Mouse (Mus musculus): ENCODE measurements around the gene Lrrc27.

DNA sequence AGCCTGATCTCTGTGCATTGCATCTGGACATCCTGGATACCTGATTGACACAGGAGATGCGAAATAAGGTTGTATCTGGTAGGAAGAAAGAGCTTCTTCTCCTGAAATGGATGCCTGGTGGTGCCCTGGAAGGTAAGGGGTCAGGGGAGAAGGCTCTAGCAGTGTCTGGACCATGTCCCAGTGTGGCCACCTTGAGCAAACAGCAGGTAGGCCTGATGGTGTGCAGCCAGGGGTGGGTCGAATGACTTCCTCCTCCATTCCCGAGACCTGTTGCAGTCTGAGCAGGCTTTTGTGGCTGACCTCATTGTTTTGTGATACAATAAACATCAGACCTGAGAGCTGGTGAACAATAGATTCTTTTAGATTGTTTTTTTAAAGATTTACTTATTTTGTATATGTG lies 69.2 kb downstream of the Lrrc27 start:
- TF ChIP-seq CTCF (IDR thresholded peaks at IDR 0.05; ENCODE audit: low read depth) (no peak), EP300 (IDR thresholded peaks at IDR 0.05; ENCODE audit: low read depth) (no peak)
